Comparison of ENCODE assay signal across 9 mouse cellular contexts in the genomic region with DNA sequence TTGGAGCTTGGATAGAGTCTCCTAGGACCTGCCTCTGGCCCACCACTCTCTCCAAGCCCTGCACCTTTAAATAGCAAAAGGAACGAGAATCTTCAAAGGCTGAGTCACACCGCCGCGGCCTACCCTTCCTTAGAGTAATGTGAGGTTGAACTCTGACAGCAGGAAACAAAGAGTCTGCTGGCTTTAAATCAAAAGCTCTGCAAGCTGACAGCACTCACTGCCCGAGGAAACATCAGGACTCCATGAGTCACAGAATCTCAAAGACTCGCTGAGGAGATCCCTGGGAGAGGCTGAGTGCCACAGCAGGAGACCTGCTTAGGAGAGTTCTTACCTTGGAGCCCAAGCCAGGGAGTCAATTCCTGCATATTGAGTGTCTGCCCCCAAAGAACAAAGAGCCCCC. TPM values are rescaled to one million over a fixed set of nuclear protein-coding genes. Genes with fewer than 3 reads are reported as not detected.
A peak's percentile ranks its signal among the peaks of the same experiment; 100 is the strongest.
DNase-seq lines count a peak whose midpoint lies in the region; ATAC-seq and TF ChIP-seq lines count a peak whose summit lies in the region.
"Had no signal": no experiment of that assay in that cellular context is flagged by ENCODE, and none has a peak within 500 bp of the region (broad histone marks: within the 10 kb centered on the region; RNA-seq: fewer than 3 reads in every experiment).

No protein-coding gene starts in this region.

- no peaks in the 10 kb centered on the region for H3K27me3 ChIP-seq in heart, embryonic 15.5 days
- no peaks in the 10 kb centered on the region for H3K27me3 ChIP-seq in limb, embryonic 11.5 days (ENCODE audit: control insufficient read depth, insufficient read depth, low read length)
- H3K27me3 ChIP-seq in midbrain, postnatal 0 days (ENCODE audit: insufficient read depth, low read length), result no peaks in the 10 kb centered on the region
- H3K27me3 ChIP-seq in cerebellum, adult 2 months (ENCODE audit: control insufficient read depth, insufficient read depth, low read length), result no peaks in the 10 kb centered on the region

- peak overlapping the region; percentile 19; the same call in 1 of the 2 replicates for H3K4me2 ChIP-seq in heart, embryonic 15.5 days
- H3K4me2 ChIP-seq in limb, embryonic 11.5 days (ENCODE audit: low read depth, severe bottlenecking), result no peak overlapping the region
- H3K4me2 ChIP-seq in midbrain, postnatal 0 days (ENCODE audit: low read depth, low read length, poor library complexity, severe bottlenecking), result no peak overlapping the region

- H3K36me3 ChIP-seq in heart, embryonic 15.5 days, result no peaks in the 10 kb centered on the region
- H3K36me3 ChIP-seq in limb, embryonic 11.5 days (ENCODE audit: control insufficient read depth, insufficient read depth, low read length), result no peaks in the 10 kb centered on the region
- H3K36me3 ChIP-seq in midbrain, postnatal 0 days (ENCODE audit: insufficient read depth, low read length), result no peaks in the 10 kb centered on the region
- H3K36me3 ChIP-seq: G1E had no signal

- intact Hi-C loops in gastrocnemius, adult 2 months (cut with DNase I), result no loop called here

- H3K27ac ChIP-seq in gastrocnemius, adult 2 months, result peak overlapping the region; percentile 56
- H3K27ac ChIP-seq in heart, embryonic 15.5 days, result peak overlapping the region; percentile 87
- H3K27ac ChIP-seq in limb, embryonic 11.5 days (replicated peaks; ENCODE audit: low read depth, low read length), result peak overlapping the region; percentile 57
- no peak overlapping the region for H3K27ac ChIP-seq in midbrain, postnatal 0 days (ENCODE audit: low read depth, low read length)
- no peak overlapping the region for H3K27ac ChIP-seq in cerebellum, adult 2 months (ENCODE audit: insufficient read depth, low read length)

- no peak overlapping the region for H3K4me3 ChIP-seq in gastrocnemius, adult 2 months
- no peak overlapping the region for H3K4me3 ChIP-seq in heart, embryonic 15.5 days
- no peak overlapping the region for H3K4me3 ChIP-seq in limb, embryonic 11.5 days (ENCODE audit: low read depth, low read length)
- no peak overlapping the region for H3K4me3 ChIP-seq in midbrain, postnatal 0 days (ENCODE audit: low read depth, low read length)
- no peak overlapping the region for H3K4me3 ChIP-seq in cerebellum, adult 2 months (replicated peaks; ENCODE audit: insufficient read depth, low read depth, low read length)

- DNase-seq in gastrocnemius, adult 2 months, result peak; percentile 30
- no peak for DNase-seq in gastrocnemius, adult 18-20 months (ENCODE audit: low spot score)
- DNase-seq in brain, adult 2 months (ENCODE audit: low read depth, low spot score), result peak; percentile 79
- DNase-seq in limb, embryonic 11.5 days (ENCODE audit: low spot score), result peak; percentile 59
- peak; percentile 47 for DNase-seq in midbrain, postnatal 0 days (ENCODE audit: low spot score)
- no peak for DNase-seq in cerebellum, adult 2 months
- no peak for DNase-seq in c-Kit-positive CD71-positive TER-119-positive erythroid progenitor cells, embryonic 14.5 days (ENCODE audit: low spot score)

- ATAC-seq in heart, embryonic 15.5 days (replicated peaks; ENCODE audit: insufficient number of reproducible peaks, insufficient read depth, low FRiP score, low read depth), result no peak
- no peak for ATAC-seq in limb, embryonic 11.5 days (ENCODE audit: insufficient number of reproducible peaks, low FRiP score, low TSS enrichment, low read depth)
- no peak for ATAC-seq in midbrain, postnatal 0 days (ENCODE audit: low FRiP score)

- no peak for TF ChIP-seq CTCF in gastrocnemius, adult 2 months (IDR thresholded peaks at IDR 0.05)
- TF ChIP-seq CTCF in midbrain, postnatal 0 days (IDR thresholded peaks at IDR 0.05), result no peak
- TF ChIP-seq CTCF in cerebellum, adult 2 months (IDR thresholded peaks at IDR 0.05; ENCODE audit: borderline replicate concordance, insufficient read depth, low read depth, low read length), result no peak

- H3K4me1 ChIP-seq in heart, embryonic 15.5 days (replicated peaks), result peaks cover 47% of the 10 kb centered on the region
- peaks cover 32% of the 10 kb centered on the region for H3K4me1 ChIP-seq in limb, embryonic 11.5 days (ENCODE audit: control insufficient read depth, insufficient read depth, low read length)
- H3K4me1 ChIP-seq in midbrain, postnatal 0 days (ENCODE audit: insufficient read depth, low read length), result peaks cover 19% of the 10 kb centered on the region
- peaks cover 12% of the 10 kb centered on the region for H3K4me1 ChIP-seq in cerebellum, adult 2 months (ENCODE audit: control insufficient read depth, insufficient read depth, low read length)

- no peaks in the 10 kb centered on the region for H3K9me3 ChIP-seq in heart, embryonic 15.5 days (replicated peaks)
- no peaks in the 10 kb centered on the region for H3K9me3 ChIP-seq in limb, embryonic 11.5 days (ENCODE audit: control insufficient read depth, low read length)
- H3K9me3 ChIP-seq in midbrain, postnatal 0 days (ENCODE audit: low read length), result no peaks in the 10 kb centered on the region
- H3K9me3 ChIP-seq: G1E had no signal

- TF ChIP-seq POLR2A in cerebellum, adult 2 months (IDR thresholded peaks at IDR 0.05; ENCODE audit: borderline replicate concordance, insufficient read depth, low read length), result no peak

- 4% methylated on average over 6 of the region's 6 CpGs for WGBS in heart, embryonic 15.5 days
- 5% methylated on average over 6 of the region's 6 CpGs for WGBS in limb, embryonic 11.5 days
- 15% methylated on average over 6 of the region's 6 CpGs for WGBS in midbrain, postnatal 0 days
- WGBS in cerebellum, adult 2 months, result 51% methylated on average over 6 of the region's 6 CpGs

- peak overlapping the region; percentile 24; the same call in 1 of the 2 replicates for H3K9ac ChIP-seq in heart, embryonic 15.5 days
- H3K9ac ChIP-seq in limb, embryonic 11.5 days (ENCODE audit: low read length), result no peak overlapping the region
- H3K9ac ChIP-seq in midbrain, postnatal 0 days (replicated peaks; ENCODE audit: low read length, poor library complexity, severe bottlenecking), result no peak overlapping the region

RNA-seq across cellular contexts. Expression of a gene that starts 12.7 kb away (rescaled TPM):
- total RNA-seq in gastrocnemius, adult 2 months (2021), result 1 to 10 TPM; 7.4 to 9.1 TPM
- 1 to 10 TPM; 5.5 to 8.3 TPM for total RNA-seq in gastrocnemius, adult 18-20 months (2021)
- 131 and 164 TPM in 2 replicates for polyA plus RNA-seq in heart, embryonic 15.5 days (2015; fragmentation: Nextera tagmentation; extraction: Ambion mirVana)
- polyA plus RNA-seq in limb, embryonic 11.5 days (2014; fragmentation: Nextera tagmentation; extraction: Ambion mirVana), result 309 and 322 TPM in 2 replicates
- total RNA-seq in midbrain, postnatal 0 days (2014; rRNA removed), result 905 and 948 TPM in 2 replicates
- polyA plus RNA-seq in midbrain, postnatal 0 days (2015; fragmentation: Nextera tagmentation; extraction: Ambion mirVana), result 224 and 226 TPM in 2 replicates
- 695 and 743 TPM in 2 replicates for polyA plus RNA-seq in cerebellum, adult 2 months (2012; rRNA removed)

RNA-seq across cellular contexts. Expression of a gene that starts 52.1 kb away (rescaled TPM):
- under 1 TPM in 1 of 2 experiments, not detected in 1; 0.13 TPM for total RNA-seq in gastrocnemius, adult 2 months (2021)
- total RNA-seq in gastrocnemius, adult 18-20 months (2021), result under 1 TPM in 1 of 2 experiments, not detected in 1; 0.14 TPM
- polyA plus RNA-seq in heart, embryonic 15.5 days (2015; fragmentation: Nextera tagmentation; extraction: Ambion mirVana), result 2.5 TPM in 2 replicates
- polyA plus RNA-seq in limb, embryonic 11.5 days (2014; fragmentation: Nextera tagmentation; extraction: Ambion mirVana), result 0.09 TPM in 1 of 2 replicates, not detected in the other
- 0.33 and 0.44 TPM in 2 replicates for total RNA-seq in midbrain, postnatal 0 days (2014; rRNA removed)
- polyA plus RNA-seq in midbrain, postnatal 0 days (2015; fragmentation: Nextera tagmentation; extraction: Ambion mirVana), result 0.17 TPM in 1 of 2 replicates, not detected in the other
- 0.18 and 0.22 TPM in 2 replicates for polyA plus RNA-seq in cerebellum, adult 2 months (2012; rRNA removed)

Comparison
In these comparisons a context has a peak if more than half of its experiments do, and no peak if none do; other contexts are left out.
1. DNase-seq: peak in gastrocnemius, adult 2 months (single experiment), brain, adult 2 months (single experiment), limb, embryonic 11.5 days (single experiment) and midbrain, postnatal 0 days (single experiment); none in gastrocnemius, adult 18-20 months (single experiment), cerebellum, adult 2 months (0 of 2) and c-Kit-positive CD71-positive TER-119-positive erythroid progenitor cells, embryonic 14.5 days (single experiment).
2. H3K27ac ChIP-seq: peak in gastrocnemius, adult 2 months (single experiment), heart, embryonic 15.5 days (single experiment) and limb, embryonic 11.5 days (single experiment); none in midbrain, postnatal 0 days (single experiment) and cerebellum, adult 2 months (single experiment).